ENCODE assay signal across 13 mouse cellular contexts in genomic region chr7:135902106-135903055, GRCm38 (mm10).
DNase-seq lines count a peak whose midpoint lies in the region; ATAC-seq and TF ChIP-seq lines count a peak whose summit lies in the region.
"Had no signal": no experiment of that assay in that cellular context is flagged by ENCODE, and none has a peak within 500 bp of the region (broad histone marks: within the 10 kb centered on the region; RNA-seq: fewer than 3 reads in every experiment).

No protein-coding gene starts in this region.

- H3K4me2 ChIP-seq in kidney, embryonic 15.5 days: peak overlapping the region; percentile 1; the same call in 1 of the 2 replicates
- no peak overlapping the region for H3K4me2 ChIP-seq in neural tube, embryonic 13.5 days

- WGBS in kidney, embryonic 15.5 days: 41% methylated on average over 13 of the region's 13 CpGs
- 39% methylated on average over 13 of the region's 13 CpGs for WGBS in heart, adult 2 months
- WGBS in neural tube, embryonic 13.5 days: 72% methylated on average over 13 of the region's 13 CpGs

- TF ChIP-seq CTCF in heart, adult 2 months (IDR thresholded peaks at IDR 0.05): no peak

- peaks cover 21% of the 10 kb centered on the region for H3K4me1 ChIP-seq in kidney, embryonic 15.5 days
- peaks cover 13% of the 10 kb centered on the region for H3K4me1 ChIP-seq in heart, adult 2 months (ENCODE audit: control insufficient read depth, insufficient read depth, low read length)
- H3K4me1 ChIP-seq in neural tube, embryonic 13.5 days (replicated peaks): peaks cover 29% of the 10 kb centered on the region

- H3K36me3 ChIP-seq in kidney, embryonic 15.5 days: no peaks in the 10 kb centered on the region
- H3K36me3 ChIP-seq in heart, adult 2 months (ENCODE audit: control insufficient read depth, insufficient read depth, low read length): no peaks in the 10 kb centered on the region
- no peaks in the 10 kb centered on the region for H3K36me3 ChIP-seq in neural tube, embryonic 13.5 days

- H3K9ac ChIP-seq in kidney, embryonic 15.5 days: no peak overlapping the region
- H3K9ac ChIP-seq in heart, adult 2 months (ENCODE audit: low read depth, low read length): no peak overlapping the region
- H3K9ac ChIP-seq in neural tube, embryonic 13.5 days: no peak overlapping the region
- H3K9ac ChIP-seq: liver, embryonic 14.5 days had no signal

- no peak for ATAC-seq in kidney, embryonic 15.5 days (replicated peaks; ENCODE audit: low FRiP score)
- ATAC-seq in neural tube, embryonic 13.5 days (ENCODE audit: low read depth): no peak
- ATAC-seq in erythroid progenitor cell, adult 5-6 weeks (replicated peaks; ENCODE audit: low FRiP score, poor library complexity, severe bottlenecking): no peak
- ATAC-seq: inflammation-experienced regulatory T-cells, adult 6 months had no signal

- no peaks in the 10 kb centered on the region for H3K79me2 ChIP-seq in heart, adult 2 months (replicated peaks; ENCODE audit: control insufficient read depth, insufficient read depth, low read length)

- no peak for TF ChIP-seq POLR2A in heart, adult 2 months (IDR thresholded peaks at IDR 0.05; ENCODE audit: insufficient read depth, low read depth, low read length)

- no peaks in the 10 kb centered on the region for H3K27me3 ChIP-seq in kidney, embryonic 15.5 days
- H3K27me3 ChIP-seq in heart, adult 2 months (ENCODE audit: control insufficient read depth, insufficient read depth, low read length): no peaks in the 10 kb centered on the region
- no peaks in the 10 kb centered on the region for H3K27me3 ChIP-seq in neural tube, embryonic 13.5 days

- H3K4me3 ChIP-seq in kidney, embryonic 15.5 days (replicated peaks): no peak overlapping the region
- H3K4me3 ChIP-seq in heart, adult 2 months: no peak overlapping the region
- H3K4me3 ChIP-seq in neural tube, embryonic 13.5 days: no peak overlapping the region
- H3K4me3 ChIP-seq: erythroblast, embryonic 14.5 days had no signal

- TF ChIP-seq EP300 in heart, adult 2 months (IDR thresholded peaks at IDR 0.05; ENCODE audit: insufficient read depth, low read depth, low read length): 0 out of 2 replicates have a peak, but pooled peaks have one; percentile 9

- H3K9me3 ChIP-seq in kidney, embryonic 15.5 days (replicated peaks): no peaks in the 10 kb centered on the region
- no peaks in the 10 kb centered on the region for H3K9me3 ChIP-seq in neural tube, embryonic 13.5 days

- intact Hi-C loops in heart, adult 2 months (cut with DNase I): no loop called here
- intact Hi-C loops in heart, postnatal 10 days (cut with DNase I): no loop called here

- no peak for DNase-seq in kidney, postnatal 36 days
- peak; percentile 21 to 33 for DNase-seq in heart, adult 2 months
- peak; percentile 27 to 29 for DNase-seq in heart, postnatal 10 days
- DNase-seq in urinary bladder, postnatal 4 days (ENCODE audit: low spot score in 2 of 2): no peak
- no peak for DNase-seq in gastrocnemius, postnatal 25 days
- DNase-seq: cerebellum, postnatal 10 days; right cerebral cortex, postnatal 25 days had no signal

- peak overlapping the region; percentile 59 for H3K27ac ChIP-seq in kidney, embryonic 15.5 days
- H3K27ac ChIP-seq in heart, adult 2 months: peak overlapping the region; percentile 73
- peak overlapping the region; percentile 52; the same call in 1 of the 2 replicates for H3K27ac ChIP-seq in neural tube, embryonic 13.5 days (replicated peaks)
- H3K27ac ChIP-seq: liver, embryonic 14.5 days had no signal

Comparison
In these comparisons a context has a peak if more than half of its experiments do, and no peak if none do; other contexts are left out.
1. DNase-seq: peak in heart, adult 2 months (2 of 2) and heart, postnatal 10 days (2 of 2); none in kidney, postnatal 36 days (0 of 2), urinary bladder, postnatal 4 days (0 of 2) and gastrocnemius, postnatal 25 days (single experiment).
2. Peak in every context shown above with its lines, with median percentiles within 50 percentile points of each other: H3K27ac ChIP-seq.